Mouse (Mus musculus): ENCODE data around the gene Nek9.

Gene Nek9

DNA sequence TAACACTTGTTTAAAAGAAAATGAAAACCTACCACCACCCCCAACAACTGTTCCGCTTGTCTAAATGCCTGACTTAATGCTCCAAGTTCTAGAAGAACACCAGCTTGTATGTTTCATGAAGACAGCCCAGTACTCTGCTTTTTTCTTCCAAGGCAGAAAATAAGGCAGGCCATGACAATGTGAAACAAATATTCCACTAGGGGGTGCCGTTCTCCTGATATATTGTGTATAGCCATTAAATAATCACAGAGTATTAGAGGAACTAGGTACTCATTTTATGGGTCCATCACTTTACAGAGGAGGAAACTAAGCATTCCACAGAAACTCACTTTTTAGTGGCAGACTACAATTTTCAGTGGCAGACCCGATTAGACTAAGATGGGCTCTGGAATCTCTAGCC lies 7.2 kb upstream of the Nek9 start:
- no peak for DNase-seq

DNA sequence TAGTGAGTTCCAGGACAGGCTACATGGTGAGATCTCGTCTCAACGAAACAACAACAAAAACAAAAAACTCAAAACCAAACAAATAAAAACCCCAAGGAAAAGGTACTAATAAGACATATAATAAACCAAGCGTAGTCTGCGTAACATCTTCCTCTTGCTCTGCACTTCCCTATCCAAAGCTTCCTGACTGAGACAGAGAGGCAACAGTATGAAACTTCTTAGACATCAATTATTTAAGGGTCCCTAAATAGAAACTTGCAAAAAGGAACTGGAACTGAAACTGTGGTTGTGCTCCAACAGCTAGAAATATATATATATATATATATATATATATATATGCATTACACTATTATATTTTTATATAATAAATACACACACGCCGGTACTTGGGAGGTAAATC lies 6.4 kb upstream of the Nek9 start:
- no peak for DNase-seq

DNA sequence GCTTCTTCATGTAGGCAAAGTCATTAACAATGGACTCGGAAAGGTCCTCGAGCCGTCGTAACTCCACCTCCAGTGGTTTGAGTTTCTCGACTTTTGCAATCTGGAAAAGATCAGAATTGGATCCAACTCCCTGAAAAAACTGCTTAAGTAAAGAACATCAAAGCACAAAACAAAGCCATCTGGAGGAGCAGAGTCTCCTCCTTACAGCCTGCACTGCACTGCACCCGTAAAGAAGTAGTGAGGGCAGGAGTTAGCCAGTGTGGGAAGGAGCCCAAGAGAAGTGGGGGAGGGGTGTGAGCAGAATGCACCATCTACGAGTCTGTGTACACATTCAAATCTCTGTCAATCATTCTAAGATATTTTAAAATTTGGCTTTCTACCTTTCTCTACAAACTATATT lies 5.1 kb upstream of the Nek9 start:
- no peak for DNase-seq

DNA sequence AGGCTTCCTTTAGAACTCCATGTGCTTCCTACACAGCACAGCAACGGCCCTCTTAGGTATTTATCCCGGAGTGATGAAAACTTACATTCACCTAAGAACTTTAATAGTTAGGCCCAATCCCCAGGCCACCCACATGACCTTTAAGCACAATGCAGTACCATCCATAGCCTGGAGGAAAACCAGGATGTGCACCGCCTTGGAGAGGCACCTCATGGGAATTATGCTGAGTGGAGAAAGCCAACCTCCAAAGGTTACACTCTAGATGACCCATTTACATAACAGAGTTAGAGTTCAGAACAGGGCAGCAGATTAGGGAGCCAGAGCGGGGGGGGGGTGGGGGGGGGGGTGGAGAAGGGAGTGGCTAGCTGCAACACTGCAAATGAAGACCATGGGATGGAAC lies 3.1 kb upstream of the Nek9 start:
- DNase-seq = no peak

- no peak for DNase-seq
Measured at GRCm38 (mm10) chr12:85341131-85341530, 2.0 kb upstream of the Nek9 start.

- no peak for DNase-seq
Measured at GRCm38 (mm10) chr12:85339947-85340346, 785 bp upstream of the Nek9 start.

GRCm38 (mm10) chr12:85338815-85339214 lies 347 bp downstream of the Nek9 start:
- DNase-seq = no peak

- no peak for DNase-seq
Measured at GRCm38 (mm10) chr12:85337567-85338311, 1.4 kb downstream of the Nek9 start.

GRCm38 (mm10) chr12:85330153-85330552 lies 9.0 kb downstream of the Nek9 start:
- DNase-seq = no peak

GRCm38 (mm10) chr12:85308651-85309050 lies 30.5 kb downstream of the Nek9 start:
- DNase-seq = no peak

DNA sequence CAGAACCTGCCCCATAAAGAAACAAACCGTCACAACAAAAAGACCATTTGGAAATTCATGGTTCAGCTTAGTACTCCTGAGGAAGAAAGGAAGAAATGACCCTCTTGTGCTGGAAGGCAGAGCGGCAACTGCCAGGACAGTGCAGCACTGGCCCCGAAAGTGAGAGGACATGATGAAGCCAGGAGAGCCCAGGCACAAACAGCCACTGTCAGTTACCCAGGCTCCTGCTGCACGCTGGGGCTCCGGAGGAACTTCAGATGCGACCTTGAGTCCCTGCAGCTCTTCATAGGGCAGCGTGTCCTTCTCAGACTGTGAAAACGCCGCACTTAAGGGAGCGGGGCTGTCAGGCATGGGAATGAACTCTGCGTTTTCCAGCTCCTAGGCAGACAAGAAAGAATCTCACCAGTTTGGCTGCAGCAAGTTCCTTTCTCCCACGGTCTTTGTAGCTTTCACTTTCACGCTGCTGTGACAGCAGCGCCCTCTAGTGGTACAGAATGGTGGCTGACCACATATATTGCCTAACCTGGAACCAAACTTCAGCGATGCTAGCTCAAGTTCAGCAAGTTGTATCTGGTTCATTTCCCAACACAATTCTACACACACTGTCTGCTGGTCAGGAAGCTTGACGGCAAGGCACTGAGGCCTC lies 33.8 kb downstream of the Nek9 start:
- peak; percentile 88 for DNase-seq

GRCm38 (mm10) chr12:85304725-85305124 lies 34.4 kb downstream of the Nek9 start:
- no peak for DNase-seq

GRCm38 (mm10) chr12:85303256-85303655 lies 35.9 kb downstream of the Nek9 start:
- no peak for DNase-seq

DNA sequence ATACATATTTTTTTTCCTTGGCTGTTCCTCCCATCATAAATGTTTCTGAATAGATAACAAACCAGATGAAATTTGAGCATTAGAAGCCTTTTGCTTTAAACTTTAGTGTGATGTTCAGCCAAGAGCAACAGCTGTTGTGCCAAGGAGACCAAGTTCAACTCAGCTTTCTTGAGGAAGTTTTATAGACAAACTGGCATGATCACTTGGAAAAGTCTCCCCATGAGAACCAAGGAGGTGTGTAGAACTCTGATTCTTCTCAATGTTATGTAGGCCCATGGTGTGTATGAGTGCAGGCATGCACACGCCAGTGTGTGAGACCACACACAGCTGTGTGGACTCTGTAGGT lies 40.4 kb downstream of the Nek9 start:
- no peak for DNase-seq

- DNase-seq = no peak
Measured at GRCm38 (mm10) chr12:85298127-85298834, 40.9 kb downstream of the Nek9 start.

DNA sequence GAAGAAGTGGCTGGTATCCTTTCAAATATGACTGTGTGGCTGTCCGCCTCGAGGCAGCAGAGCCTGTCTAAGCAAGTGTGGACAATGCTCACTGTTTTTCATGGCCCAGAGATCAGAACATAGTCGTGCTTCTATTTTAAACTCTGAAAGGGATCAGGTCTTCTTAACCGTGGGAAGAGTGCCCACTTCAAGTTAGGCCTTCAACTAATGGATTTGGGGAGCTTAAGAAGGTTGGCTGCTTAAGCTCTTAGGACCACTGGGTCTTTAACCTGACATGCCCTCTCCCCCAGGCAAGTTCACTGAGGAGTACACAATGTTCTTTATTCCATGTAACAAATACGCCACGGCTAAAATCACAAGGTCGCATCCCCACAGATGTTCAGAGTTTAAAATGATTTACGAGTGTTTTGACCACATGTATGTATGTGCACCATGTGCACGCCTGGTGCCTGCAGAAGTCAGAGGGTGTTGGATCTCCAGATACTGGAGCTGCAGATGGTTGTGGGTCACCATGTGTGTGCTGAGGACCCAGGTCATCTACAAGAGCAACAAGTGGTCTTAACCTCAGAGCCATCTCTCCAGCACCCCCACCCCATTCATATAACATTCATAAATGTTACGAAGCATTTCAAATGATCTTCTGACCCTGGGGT lies 41.7 kb downstream of the Nek9 start:
- no peak for DNase-seq

DNA sequence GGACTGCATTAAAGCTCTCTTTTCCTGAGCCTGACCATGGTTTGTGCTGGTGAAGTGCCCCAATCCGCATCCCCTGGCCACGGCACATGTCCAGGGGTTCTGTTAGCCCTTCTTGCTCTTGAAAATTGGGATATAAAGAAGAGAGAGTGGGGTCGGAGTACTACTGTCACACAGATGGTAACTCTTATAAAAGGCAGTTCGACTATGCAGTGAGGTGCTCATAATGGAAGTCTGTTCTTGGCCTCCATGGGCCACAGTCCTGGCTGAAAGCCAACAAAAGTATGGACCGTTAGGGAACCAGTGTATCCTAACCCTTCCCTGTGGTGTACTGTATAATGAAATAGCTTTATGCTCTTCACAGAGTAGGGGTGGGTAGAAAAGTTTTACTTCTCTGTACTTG lies 42.2 kb downstream of the Nek9 start:
- no peak for DNase-seq

DNA sequence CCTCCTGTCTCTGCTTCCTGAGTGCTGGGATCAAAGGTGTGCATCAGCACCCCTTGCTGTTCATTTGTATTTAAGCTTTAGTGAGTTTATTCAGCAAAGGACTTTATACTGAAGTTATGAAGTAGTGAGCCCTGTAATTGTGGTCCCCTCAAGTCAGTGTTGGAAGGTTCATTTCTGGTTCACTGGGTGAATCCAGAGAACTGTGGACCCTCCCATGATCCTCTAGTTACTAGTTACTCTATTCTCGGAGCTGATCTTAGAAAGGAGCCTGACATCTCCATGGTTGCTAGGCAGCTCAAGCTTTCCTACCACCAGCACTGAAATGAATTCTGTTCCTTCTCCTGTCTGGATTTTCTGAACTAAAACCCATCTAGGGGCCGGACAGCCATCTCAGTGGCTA lies 43.7 kb downstream of the Nek9 start:
- no peak for DNase-seq

- DNase-seq = no peak
Measured at GRCm38 (mm10) chr12:85292906-85293305, 46.3 kb downstream of the Nek9 start.

DNA sequence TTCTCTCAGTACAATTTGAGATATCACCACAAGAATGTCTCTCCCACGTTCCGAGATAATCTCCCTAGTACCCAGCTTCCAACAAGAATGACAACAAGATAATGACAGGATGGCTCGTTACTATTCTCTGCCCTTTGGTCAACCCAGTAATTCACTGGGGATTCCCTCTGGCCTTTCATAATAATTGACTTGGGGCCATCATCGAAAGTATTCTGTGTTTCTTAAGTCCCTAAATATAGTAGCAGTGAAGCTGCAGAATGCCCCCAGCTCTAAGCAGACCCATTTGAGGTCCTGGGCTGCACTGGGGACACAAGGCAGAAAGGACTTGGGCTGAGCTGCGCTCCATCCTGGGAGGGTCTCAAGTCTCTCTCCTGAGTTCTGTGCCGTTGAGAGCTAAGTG lies 46.9 kb downstream of the Nek9 start:
- DNase-seq = no peak

GRCm38 (mm10) chr12:85291541-85291940 lies 47.6 kb downstream of the Nek9 start:
- DNase-seq = no peak

DNA sequence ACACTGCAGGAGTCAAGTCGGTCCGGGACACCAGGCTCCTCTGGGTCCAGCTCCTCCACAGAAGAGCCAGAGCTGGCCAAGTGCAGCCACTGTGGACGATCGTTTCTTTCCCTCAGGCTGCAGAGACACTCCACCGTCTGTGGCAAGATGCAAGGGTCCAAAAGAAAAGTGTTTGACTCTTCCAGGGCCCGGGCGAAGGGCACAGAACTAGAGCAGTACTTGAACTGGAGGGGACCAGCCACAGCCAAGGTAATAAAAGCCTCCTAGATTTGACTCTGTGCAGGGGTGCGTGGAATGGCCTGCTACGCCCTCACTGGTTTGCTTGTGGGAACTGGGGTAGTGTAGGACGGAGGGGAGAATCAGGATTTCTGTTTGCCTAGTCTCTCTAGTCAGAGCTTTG lies 48.5 kb downstream of the Nek9 start:
- no peak for DNase-seq

GRCm38 (mm10) chr12:85289157-85290000 lies 49.8 kb downstream of the Nek9 start:
- DNase-seq = no peak
